Mouse (Mus musculus): ENCODE measurements around the gene Nrip2.

- no peak for TF ChIP-seq CTCF (IDR thresholded peaks at IDR 0.05; ENCODE audit: borderline replicate concordance, control insufficient read depth, extremely low read depth, insufficient read depth, low read length, poor library complexity)
- no peak for TF ChIP-seq POLR2A (IDR thresholded peaks at IDR 0.05; ENCODE audit: control insufficient read depth, extremely low read depth, insufficient read depth, low read length, poor library complexity)
Observed at GRCm38 (mm10) chr6:128354140-128354539, 45.0 kb upstream of the Nrip2 start.
